Mouse (Mus musculus) forebrain, embryonic 15.5 days (tissue): ENCODE results near the gene Map3k14. TPM values are rescaled to one million over a fixed set of nuclear protein-coding genes. Genes with fewer than 3 reads are reported as not detected.

Experiments
- ATAC-seq: fragments of 200-750 bp; cut with Nextera tagmentation; replicated peaks from 2 replicates; pipeline ENCODE4 v1.8.0; 2017; ENCODE audit warnings: mild to moderate bottlenecking, moderate TSS enrichment, moderate library complexity
- H3K27ac ChIP-seq: fragments of 300-500 bp; sonication (generic); replicated peaks from 2 replicates; pipeline ENCODE4 v1.5.1; 2015; ENCODE audit warnings: mild to moderate bottlenecking, inconsistent platforms
- H3K27me3 ChIP-seq: fragments of 300-500 bp; sonication (generic); 2 replicates; pipeline ENCODE4 v1.6.1; 2015; ENCODE audit warnings: inconsistent platforms
- H3K36me3 ChIP-seq: fragments of 300-500 bp; sonication (generic); 2 replicates; pipeline ENCODE4 v1.6.1; 2015; ENCODE audit warnings: mild to moderate bottlenecking, inconsistent platforms
- H3K4me1 ChIP-seq: fragments of 300-500 bp; sonication (generic); 2 replicates; pipeline ENCODE4 v1.6.1; 2015; ENCODE audit warnings: inconsistent platforms
- H3K4me2 ChIP-seq: fragments of 300-500 bp; sonication (generic); replicated peaks from 2 replicates; pipeline ENCODE4 v1.6.1; 2015; ENCODE audit warnings: mild to moderate bottlenecking, inconsistent platforms
- H3K4me3 ChIP-seq: fragments of 300-500 bp; sonication (generic); 2 replicates; pipeline ENCODE4 v1.5.1; 2015; ENCODE audit warnings: mild to moderate bottlenecking, inconsistent platforms
- H3K9ac ChIP-seq: fragments of 300-500 bp; sonication (generic); replicated peaks from 2 replicates; pipeline ENCODE4 v1.6.1; 2015; ENCODE audit warnings: mild to moderate bottlenecking, inconsistent platforms
- H3K9me3 ChIP-seq: fragments of 300-500 bp; sonication (generic); 2 replicates; pipeline ENCODE4 v1.6.1; 2016; ENCODE audit warnings: inconsistent platforms
- WGBS: fragments of 180-500 bp; shearing (Covaris S2); methylation state at CpG from one replicate; pipeline ENCODE4 v1.1.7; 2015; ENCODE audit warnings: mixed read lengths; 5-methylcytosine and 5-hydroxymethylcytosine counted together
- polyA plus RNA-seq: library from polyadenylated mRNA; unstranded; fragments of >200 nt; fragmentation: Nextera tagmentation; extraction: Ambion mirVana; gene quantifications from 2 replicates; pipeline ENCODE4 v1.2.1, GENCODE M21; 2015

Gene Map3k14
- polyA plus RNA-seq, 1 experiment from 2014 or later, result 3.9 TPM

- WGBS, result 93% methylated on average over 5 of the region's 5 CpGs
- H3K4me2 ChIP-seq, result no peak overlapping the region
- no peak overlapping the region for H3K4me3 ChIP-seq
- H3K36me3 ChIP-seq, result no peaks in the 10 kb centered on the region
- no peaks in the 10 kb centered on the region for H3K9me3 ChIP-seq
- no peaks in the 10 kb centered on the region for H3K27me3 ChIP-seq
- no peaks in the 10 kb centered on the region for H3K4me1 ChIP-seq
- H3K27ac ChIP-seq, result no peak overlapping the region
- H3K9ac ChIP-seq, result no peak overlapping the region
- no peak for ATAC-seq
These were observed 13.7 kb downstream of the Map3k14 start for GRCm38 (mm10) chr11:103253605-103254004.

- H3K9ac ChIP-seq, result no peak overlapping the region
- no peak overlapping the region for H3K27ac ChIP-seq
- peaks cover 10% of the 10 kb centered on the region for H3K4me1 ChIP-seq
- no peak overlapping the region for H3K4me3 ChIP-seq
- ATAC-seq, result no peak
- 94% methylated on average over 5 of the region's 5 CpGs for WGBS
- H3K9me3 ChIP-seq, result no peaks in the 10 kb centered on the region
- no peaks in the 10 kb centered on the region for H3K36me3 ChIP-seq
- H3K27me3 ChIP-seq, result no peaks in the 10 kb centered on the region
- no peak overlapping the region for H3K4me2 ChIP-seq
These were observed 14.9 kb downstream of the Map3k14 start for GRCm38 (mm10) chr11:103252380-103252779.

- no peak overlapping the region for H3K27ac ChIP-seq
- peaks cover 19% of the 10 kb centered on the region for H3K4me1 ChIP-seq
- no peaks in the 10 kb centered on the region for H3K27me3 ChIP-seq
- no peak for ATAC-seq
- no peak overlapping the region for H3K4me2 ChIP-seq
- H3K9me3 ChIP-seq, result no peaks in the 10 kb centered on the region
- H3K9ac ChIP-seq, result no peak overlapping the region
- H3K36me3 ChIP-seq, result no peaks in the 10 kb centered on the region
- 91% methylated on average over 3 of the region's 3 CpGs for WGBS
- no peak overlapping the region for H3K4me3 ChIP-seq
These were observed 16.9 kb downstream of the Map3k14 start for GRCm38 (mm10) chr11:103250324-103250723.

GRCm38 (mm10) chr11:103249509-103249908, 17.8 kb downstream of the Map3k14 start:
- H3K27ac ChIP-seq, result no peak overlapping the region
- WGBS, result 67% methylated on average over 6 of the region's 6 CpGs

GRCm38 (mm10) chr11:103248837-103249236, 18.4 kb downstream of the Map3k14 start:
- no peak overlapping the region for H3K4me3 ChIP-seq
- no peaks in the 10 kb centered on the region for H3K27me3 ChIP-seq
- H3K36me3 ChIP-seq, result no peaks in the 10 kb centered on the region
- peaks cover 19% of the 10 kb centered on the region for H3K4me1 ChIP-seq
- no peak for ATAC-seq
- no peak overlapping the region for H3K9ac ChIP-seq
- WGBS, result 70% methylated on average over 5 of the region's 5 CpGs
- no peaks in the 10 kb centered on the region for H3K9me3 ChIP-seq
- H3K27ac ChIP-seq, result no peak overlapping the region
- no peak overlapping the region for H3K4me2 ChIP-seq

More at GRCm38 (mm10) chr11:103249509-103249908, 17.8 kb downstream of the Map3k14 start:
- ATAC-seq, result no peak
- Histone ChIP-seq H3K9me3 (no peaks in the 10 kb centered on the region), H3K4me2 (no peak overlapping the region), H3K27me3 (no peaks in the 10 kb centered on the region), H3K36me3 (no peaks in the 10 kb centered on the region), H3K9ac (no peak overlapping the region), H3K4me1 (peaks cover 19% of the 10 kb centered on the region), H3K4me3 (no peak overlapping the region)

- Histone ChIP-seq H3K27me3 (no peaks in the 10 kb centered on the region), H3K4me2 (no peak overlapping the region), H3K9ac (no peak overlapping the region), H3K4me3 (no peak overlapping the region), H3K27ac (peak overlapping the region; percentile 54), H3K36me3 (no peaks in the 10 kb centered on the region), H3K9me3 (no peaks in the 10 kb centered on the region), H3K4me1 (peaks cover 19% of the 10 kb centered on the region)
- peak; percentile 73 for ATAC-seq
- 46% methylated on average over 11 of the region's 11 CpGs for WGBS
These were observed 19.6 kb downstream of the Map3k14 start for GRCm38 (mm10) chr11:103247504-103248177.

GRCm38 (mm10) chr11:103246731-103247290, 20.5 kb downstream of the Map3k14 start:
- Histone ChIP-seq H3K36me3 (no peaks in the 10 kb centered on the region), H3K27ac (peak overlapping the region; percentile 31; the same call in 1 of the 2 replicates), H3K4me2 (no peak overlapping the region), H3K4me1 (peaks cover 20% of the 10 kb centered on the region), H3K27me3 (no peaks in the 10 kb centered on the region), H3K9ac (no peak overlapping the region), H3K4me3 (no peak overlapping the region), H3K9me3 (no peaks in the 10 kb centered on the region)
- ATAC-seq, result no peak
- 60% methylated on average over 4 of the region's 4 CpGs for WGBS

GRCm38 (mm10) chr11:103246081-103246730, 21.1 kb downstream of the Map3k14 start:
- no peaks in the 10 kb centered on the region for H3K9me3 ChIP-seq
- peak overlapping the region; percentile 31; the same call in 1 of the 2 replicates for H3K27ac ChIP-seq
- no peak overlapping the region for H3K4me3 ChIP-seq
- ATAC-seq, result no peak
- no peaks in the 10 kb centered on the region for H3K27me3 ChIP-seq
- H3K4me1 ChIP-seq, result peaks cover 26% of the 10 kb centered on the region
- no peaks in the 10 kb centered on the region for H3K36me3 ChIP-seq
- H3K9ac ChIP-seq, result no peak overlapping the region
- no peak overlapping the region for H3K4me2 ChIP-seq
- 83% methylated on average over 10 of the region's 10 CpGs for WGBS

- Histone ChIP-seq H3K4me2 (no peak overlapping the region), H3K4me3 (no peak overlapping the region), H3K9me3 (no peaks in the 10 kb centered on the region), H3K9ac (no peak overlapping the region), H3K27ac (no peak overlapping the region), H3K27me3 (no peaks in the 10 kb centered on the region), H3K4me1 (peaks cover 27% of the 10 kb centered on the region), H3K36me3 (no peaks in the 10 kb centered on the region)
- 71% methylated on average over 4 of the region's 4 CpGs for WGBS
- no peak for ATAC-seq
These were observed 22.4 kb downstream of the Map3k14 start for GRCm38 (mm10) chr11:103244856-103245255.

- no peak overlapping the region for H3K4me3 ChIP-seq
- H3K9ac ChIP-seq, result no peak overlapping the region
- ATAC-seq, result no peak
- H3K4me2 ChIP-seq, result no peak overlapping the region
- no peaks in the 10 kb centered on the region for H3K27me3 ChIP-seq
- H3K9me3 ChIP-seq, result no peaks in the 10 kb centered on the region
- peaks cover 12% of the 10 kb centered on the region for H3K36me3 ChIP-seq
- H3K4me1 ChIP-seq, result 0 out of 2 replicates have a peak, but pooled peaks cover 8% of the 10 kb centered on the region
- WGBS, result 48% methylated on average over 7 of the region's 7 CpGs
- H3K27ac ChIP-seq, result no peak overlapping the region
These were observed 26.5 kb downstream of the Map3k14 start for GRCm38 (mm10) chr11:103240740-103241139.

GRCm38 (mm10) chr11:103237757-103238156, 29.5 kb downstream of the Map3k14 start:
- 76% methylated on average over 9 of the region's 9 CpGs for WGBS
- ATAC-seq, result no peak
- Histone ChIP-seq H3K27me3 (no peaks in the 10 kb centered on the region), H3K4me1 (0 out of 2 replicates have a peak, but pooled peaks cover 8% of the 10 kb centered on the region), H3K36me3 (peaks cover 12% of the 10 kb centered on the region), H3K9me3 (no peaks in the 10 kb centered on the region), H3K9ac (no peak overlapping the region), H3K4me3 (no peak overlapping the region), H3K27ac (no peak overlapping the region), H3K4me2 (no peak overlapping the region)

- Histone ChIP-seq H3K36me3 (peaks cover 12% of the 10 kb centered on the region), H3K9ac (no peak overlapping the region), H3K27ac (no peak overlapping the region), H3K9me3 (no peaks in the 10 kb centered on the region), H3K4me3 (no peak overlapping the region), H3K4me1 (0 out of 2 replicates have a peak, but pooled peaks cover 8% of the 10 kb centered on the region), H3K27me3 (no peaks in the 10 kb centered on the region), H3K4me2 (no peak overlapping the region)
- WGBS, result 79% methylated on average over 10 of the region's 10 CpGs
- no peak for ATAC-seq
These were observed 30.4 kb downstream of the Map3k14 start for GRCm38 (mm10) chr11:103236903-103237302.
